Mouse (Mus musculus) adrenal gland, adult 8-10 months (tissue): ENCODE data around the gene Cdc25a. TPM values are rescaled to one million over a fixed set of nuclear protein-coding genes. Genes with fewer than 3 reads are reported as not detected.

Source experiments
- DNase-seq: peaks from one replicate; pipeline ENCODE4 v3.0.0; 2022
- total RNA-seq, 4 experiments: library from RNA; stranded (reverse); gene quantifications; 2 replicates each; pipeline ENCODE4 v1.2.4; 2022

Gene Cdc25a
- 10 to 100 TPM; 10.5 to 14.5 (median 10.8) TPM for total RNA-seq

DNA sequence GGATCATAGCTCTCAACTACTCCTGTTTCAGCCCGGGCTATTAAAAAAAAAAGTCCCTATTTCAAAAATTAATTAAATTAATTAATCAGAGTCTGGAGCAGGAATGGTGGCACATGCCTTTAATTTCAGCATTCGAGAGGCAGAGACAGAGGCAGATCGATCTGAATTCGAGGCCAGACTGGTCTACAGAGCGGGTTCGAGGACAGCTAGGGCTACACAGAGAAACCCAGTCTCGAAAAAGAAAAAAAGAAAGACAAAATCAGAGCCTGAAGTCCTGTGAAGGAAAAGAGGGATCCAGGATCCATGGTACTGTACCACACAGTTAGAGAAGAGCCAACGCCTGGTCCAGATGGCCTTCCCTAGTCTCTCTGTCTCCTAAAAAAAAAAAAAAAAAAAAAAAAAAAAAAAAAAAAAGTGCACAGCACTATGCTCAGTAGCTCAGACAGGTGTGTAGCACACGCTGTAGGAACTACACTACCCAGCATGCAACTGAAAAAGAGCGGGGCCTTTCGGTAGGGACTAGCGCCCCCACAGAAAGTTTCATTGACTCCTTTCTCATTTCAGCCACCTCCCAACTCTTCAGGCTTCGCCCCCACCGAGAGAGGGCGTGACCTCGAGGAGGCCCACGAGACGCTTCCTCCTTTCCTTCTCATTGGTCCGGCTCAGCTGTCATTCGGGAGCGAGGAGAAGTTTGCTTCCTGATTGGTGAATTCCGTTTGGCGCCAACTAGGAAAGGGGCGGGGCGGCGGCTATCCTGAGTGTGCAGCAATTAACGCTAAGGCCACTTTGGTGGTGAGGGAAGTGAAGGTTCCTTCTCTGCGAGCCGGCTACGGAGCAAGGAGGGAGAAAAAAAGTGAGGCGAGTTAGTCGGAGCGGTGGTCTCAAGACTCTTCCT lies at the start of gene Cdc25a:
Gene Cdc25a, plus strand, starts transcription at position 783 of the 895 bp plus-strand sequence.
- peak; percentile 98 for DNase-seq

DNA sequence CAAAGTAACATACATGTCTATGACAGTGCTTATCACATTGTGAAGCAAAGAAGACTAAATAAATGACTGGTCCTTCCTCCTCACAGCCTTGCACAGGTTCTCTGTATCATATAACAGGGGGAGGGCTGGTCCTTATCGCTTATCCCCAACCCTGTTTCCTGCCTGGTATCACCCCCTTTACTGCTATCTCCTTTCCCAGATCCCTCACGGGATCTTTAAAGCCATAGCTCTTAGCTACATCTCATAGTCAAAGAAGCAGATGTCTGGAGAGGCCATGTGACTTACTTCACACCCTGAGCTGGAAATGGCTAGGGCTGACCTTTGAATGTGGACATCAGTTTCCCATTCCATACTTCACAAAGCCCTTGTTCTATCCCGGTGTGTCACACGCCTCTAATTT lies 49.6 kb upstream of the Cdc25a start:
- DNase-seq: no peak

DNA sequence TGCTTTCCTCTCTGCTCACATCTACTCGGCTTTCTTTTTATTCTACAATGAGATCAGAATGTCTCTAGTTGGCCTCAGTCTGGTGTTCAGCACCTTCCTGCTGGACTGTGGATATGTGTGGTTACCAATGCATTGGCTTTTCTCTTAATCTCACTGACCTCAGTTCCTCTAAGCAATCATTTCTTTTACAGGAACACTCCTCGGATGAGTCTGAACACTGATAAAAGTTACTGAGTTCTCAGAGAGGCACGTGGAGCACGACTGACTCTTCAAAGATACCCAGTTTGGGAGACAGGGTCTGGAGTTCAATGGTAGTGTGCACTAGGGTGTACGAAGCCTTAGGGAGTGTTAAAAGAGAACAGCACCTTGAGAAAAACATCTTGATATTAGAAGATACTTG lies 49.2 kb upstream of the Cdc25a start:
- no peak for DNase-seq

DNA sequence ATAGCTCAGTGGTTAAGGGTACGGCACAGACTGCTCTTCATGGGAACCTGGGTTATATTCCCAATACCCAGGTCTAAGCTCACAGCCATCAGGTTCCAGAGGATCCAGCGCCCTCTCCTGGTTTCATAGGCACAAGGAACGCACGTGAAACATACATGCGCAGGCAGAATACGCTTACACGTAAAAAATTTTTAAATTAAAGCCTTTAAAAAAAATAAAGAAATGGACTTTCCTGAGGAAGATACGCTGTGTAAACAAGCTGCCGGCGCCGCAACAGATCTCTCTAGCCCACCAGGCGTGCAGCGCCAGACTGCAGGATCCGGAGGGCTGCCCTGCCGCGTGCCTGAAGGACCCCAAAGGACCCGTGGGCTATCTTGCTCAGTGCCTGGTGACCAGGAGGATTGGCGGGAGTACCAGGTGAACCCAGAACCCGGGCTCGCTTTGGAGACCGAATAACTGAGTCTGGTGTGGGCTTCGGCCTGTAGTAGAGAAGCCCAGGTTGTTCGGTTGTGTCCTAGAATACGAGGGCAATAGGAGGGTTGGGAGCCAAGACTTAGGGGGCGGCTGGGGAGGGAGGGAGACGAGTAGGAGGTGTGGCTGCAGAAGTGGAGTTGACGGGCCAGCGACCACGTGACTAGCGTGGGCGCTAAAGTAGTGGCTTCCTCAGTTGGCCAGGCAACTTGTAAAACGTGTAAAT lies 42.8 kb upstream of the Cdc25a start, which contains the start of gene Nme6:
Gene Nme6, plus strand, starts transcription at position 359 of the 697 bp plus-strand sequence.
- DNase-seq: peak; percentile 64

DNA sequence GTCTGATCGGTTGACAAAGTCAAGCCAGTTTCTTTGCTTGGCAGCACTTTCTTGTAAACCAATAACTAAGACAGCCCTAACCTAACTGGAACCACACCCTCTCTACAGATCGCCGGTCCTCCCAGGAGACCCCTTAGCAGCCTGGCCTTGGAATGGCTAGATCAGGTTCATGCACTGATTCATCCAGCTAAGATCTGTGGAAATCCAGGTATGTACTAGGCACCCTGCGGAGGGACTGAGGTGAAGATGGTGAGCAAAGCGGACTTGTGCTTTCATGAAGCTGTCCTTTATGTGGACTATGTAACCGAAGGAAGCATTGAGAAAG lies 42.3 kb upstream of the Cdc25a start:
- DNase-seq: no peak

DNA sequence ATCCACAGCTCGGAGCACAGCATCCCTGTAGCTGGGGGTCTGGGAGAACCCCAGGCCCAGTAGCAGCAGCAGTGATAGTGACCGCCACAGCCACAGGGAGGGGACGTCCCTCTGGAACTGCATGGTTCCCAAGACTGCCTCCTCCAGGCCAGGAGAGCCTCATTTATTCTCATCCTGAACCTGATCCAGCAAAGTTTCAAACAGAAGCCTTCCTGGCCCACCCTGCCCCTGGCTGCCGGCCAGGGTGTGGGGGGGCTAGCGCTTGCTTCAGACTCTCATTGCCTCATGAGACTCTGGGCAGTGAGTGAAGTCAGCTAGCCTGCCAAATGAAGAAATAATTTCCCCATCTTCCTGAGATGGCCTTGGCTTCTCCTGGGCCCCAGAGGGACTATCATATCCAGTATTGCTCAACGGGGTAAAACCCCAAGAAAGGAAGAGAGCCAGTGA lies 26.0 kb upstream of the Cdc25a start, which contains the start of gene Camp:
Gene Camp, minus strand, starts transcription at position 306 of the 447 bp plus-strand sequence.
- peak; percentile 70 for DNase-seq

DNA sequence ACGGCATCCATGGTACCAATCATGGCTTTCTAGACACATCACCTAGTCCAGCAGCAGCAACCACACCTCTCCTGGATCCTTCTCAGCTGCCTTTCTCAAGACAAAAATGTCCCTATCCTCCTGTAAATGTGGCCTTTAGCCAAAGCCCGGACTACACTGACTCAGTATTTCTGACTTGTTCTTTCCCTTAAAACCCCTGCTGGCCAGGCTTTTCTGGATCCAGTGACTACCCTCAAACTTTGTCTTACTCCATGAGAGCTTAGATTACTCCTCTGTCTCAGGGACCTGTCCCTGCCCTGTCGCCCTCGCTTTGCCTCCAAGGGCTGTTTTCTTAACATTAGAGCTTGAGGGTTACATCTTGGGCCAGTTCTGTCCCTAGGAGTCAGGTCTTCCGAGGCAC lies 25.3 kb upstream of the Cdc25a start:
- DNase-seq: no peak

DNA sequence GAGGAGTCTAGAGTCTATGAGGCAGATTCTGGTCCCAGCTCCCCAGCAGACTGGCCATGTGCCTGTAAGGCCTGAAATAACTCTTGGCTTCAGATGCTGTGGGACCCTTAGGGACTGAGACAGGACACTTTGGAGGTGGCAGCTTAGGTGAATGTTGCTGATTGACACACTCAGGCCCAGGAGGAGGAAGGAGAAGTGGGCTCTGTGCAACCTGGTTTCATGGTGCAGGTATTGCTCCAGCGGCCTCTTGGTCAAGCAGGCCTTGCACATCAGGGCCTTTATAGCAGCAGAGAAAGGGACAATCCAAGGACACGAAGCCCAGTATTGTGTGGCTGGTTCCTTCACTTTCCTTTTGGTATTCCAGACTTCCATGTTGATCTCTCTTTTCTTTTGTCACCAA lies 21.0 kb upstream of the Cdc25a start:
- no peak for DNase-seq

DNA sequence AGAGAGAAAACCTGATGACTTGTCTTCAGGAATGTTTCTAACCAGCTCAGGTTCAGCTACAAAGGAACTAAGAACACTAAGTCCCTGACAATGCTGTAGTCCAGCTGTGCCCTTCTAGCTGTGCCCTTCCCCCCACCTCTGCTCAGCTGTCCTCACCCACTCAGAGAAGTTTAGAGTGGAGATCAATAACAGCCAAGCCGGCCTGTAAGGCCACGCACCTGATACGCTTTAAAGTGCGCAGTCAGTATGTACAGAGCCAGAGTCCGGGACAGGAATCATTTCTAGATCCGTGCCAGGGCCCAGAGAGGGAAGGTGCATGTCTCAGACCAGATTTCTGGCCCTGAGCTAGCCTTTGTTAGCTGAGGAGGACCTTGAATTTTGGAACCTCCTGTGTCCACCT lies 19.4 kb upstream of the Cdc25a start:
- DNase-seq: no peak

DNA sequence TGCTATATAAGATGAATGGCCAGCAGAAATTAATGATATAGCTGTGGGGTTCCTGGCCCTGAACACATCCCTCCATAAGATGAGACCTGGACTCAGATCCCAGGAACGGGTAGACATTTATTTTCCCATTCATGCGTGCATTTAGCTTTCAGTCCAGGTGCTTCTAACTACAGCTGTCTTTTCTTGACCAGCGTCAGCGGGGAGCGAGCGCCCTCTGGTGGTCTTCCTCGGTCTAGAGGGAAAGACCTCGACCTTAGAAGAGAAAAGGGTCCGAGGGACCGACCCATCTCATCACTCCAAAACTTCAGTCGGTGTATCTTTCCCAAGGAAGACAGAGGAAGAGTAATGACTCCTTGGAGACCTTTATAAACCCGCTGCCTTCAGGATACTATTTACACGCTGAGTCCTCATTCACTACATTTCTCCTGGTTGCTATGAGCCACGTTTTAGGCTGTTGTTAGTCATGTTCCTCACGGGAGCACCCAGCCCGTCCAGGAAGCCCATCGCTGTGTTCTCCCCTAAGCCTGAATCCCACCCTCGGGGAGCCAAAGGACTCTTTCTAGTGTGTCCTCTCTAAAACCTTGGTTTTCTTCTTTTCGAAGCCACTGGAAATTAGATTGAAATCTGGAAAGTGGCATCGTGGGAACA lies 12.9 kb upstream of the Cdc25a start:
- peak; percentile 43 for DNase-seq

DNA sequence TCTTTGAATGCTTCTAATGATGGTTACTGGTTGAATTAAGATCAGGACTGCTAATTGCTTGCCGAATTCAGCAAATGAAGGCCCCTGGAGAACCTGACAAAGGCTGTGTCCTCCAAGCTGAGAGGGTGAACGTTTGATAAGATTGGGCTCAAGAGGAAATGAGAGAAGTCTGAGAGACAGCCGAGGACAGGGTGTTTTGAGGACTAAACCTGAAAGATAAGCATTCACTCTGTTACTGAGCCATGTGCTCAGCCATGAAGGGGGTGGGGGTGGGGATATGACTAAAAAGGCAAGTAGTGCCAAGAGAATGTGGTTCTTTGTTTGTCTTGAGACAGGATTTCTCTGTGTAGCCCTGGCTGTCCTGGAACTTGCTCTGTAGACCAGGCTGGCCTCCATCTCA lies 12.3 kb upstream of the Cdc25a start:
- DNase-seq: no peak

DNA sequence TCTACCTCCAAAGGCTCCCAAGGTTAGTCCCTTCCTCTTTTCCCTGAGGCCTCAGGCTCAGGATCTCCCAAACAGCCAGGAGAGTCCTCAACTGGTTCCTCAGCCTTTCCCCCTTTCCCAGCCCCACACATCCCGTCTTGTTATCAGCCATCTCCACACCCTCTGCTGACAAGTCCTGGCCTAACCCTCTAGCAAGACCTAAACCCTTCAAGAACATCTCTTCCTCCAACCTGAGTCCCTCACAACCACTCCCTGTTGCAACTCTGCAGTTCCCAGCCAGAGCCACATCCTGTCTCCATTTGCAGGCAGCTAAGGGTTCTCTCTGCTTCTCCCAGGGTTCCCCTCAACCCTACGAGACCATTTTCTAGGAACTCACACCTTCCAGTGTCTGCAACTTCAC lies 9.2 kb upstream of the Cdc25a start:
- no peak for DNase-seq

DNA sequence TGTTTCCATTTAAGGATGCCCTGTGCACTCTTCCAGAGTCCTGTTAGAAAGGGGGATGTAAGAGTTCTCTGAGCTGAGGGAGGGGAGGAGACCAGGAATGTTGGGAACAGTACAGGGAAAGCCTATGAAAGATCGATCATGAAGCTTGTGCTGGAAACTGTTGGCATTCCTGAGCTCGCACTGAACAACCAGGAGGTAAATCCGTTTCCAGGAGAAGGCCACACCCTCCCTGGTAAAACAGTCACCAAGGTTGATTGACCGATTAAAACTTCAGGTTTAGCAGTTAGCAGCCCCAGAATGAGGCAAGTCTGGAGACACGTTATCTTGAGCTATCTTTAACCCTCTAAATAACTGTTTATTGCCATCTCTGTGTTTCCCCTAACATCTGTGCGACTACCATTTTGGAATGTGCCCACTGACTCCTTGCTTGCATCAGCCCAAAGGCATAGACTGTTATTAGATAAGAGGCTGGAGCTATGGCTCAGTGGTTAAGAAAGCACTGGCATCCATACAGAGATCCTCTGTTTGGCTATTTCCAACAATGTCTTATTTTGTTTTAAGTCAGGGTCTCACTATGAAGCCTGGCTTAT lies 4.3 kb upstream of the Cdc25a start:
- no peak for DNase-seq

DNA sequence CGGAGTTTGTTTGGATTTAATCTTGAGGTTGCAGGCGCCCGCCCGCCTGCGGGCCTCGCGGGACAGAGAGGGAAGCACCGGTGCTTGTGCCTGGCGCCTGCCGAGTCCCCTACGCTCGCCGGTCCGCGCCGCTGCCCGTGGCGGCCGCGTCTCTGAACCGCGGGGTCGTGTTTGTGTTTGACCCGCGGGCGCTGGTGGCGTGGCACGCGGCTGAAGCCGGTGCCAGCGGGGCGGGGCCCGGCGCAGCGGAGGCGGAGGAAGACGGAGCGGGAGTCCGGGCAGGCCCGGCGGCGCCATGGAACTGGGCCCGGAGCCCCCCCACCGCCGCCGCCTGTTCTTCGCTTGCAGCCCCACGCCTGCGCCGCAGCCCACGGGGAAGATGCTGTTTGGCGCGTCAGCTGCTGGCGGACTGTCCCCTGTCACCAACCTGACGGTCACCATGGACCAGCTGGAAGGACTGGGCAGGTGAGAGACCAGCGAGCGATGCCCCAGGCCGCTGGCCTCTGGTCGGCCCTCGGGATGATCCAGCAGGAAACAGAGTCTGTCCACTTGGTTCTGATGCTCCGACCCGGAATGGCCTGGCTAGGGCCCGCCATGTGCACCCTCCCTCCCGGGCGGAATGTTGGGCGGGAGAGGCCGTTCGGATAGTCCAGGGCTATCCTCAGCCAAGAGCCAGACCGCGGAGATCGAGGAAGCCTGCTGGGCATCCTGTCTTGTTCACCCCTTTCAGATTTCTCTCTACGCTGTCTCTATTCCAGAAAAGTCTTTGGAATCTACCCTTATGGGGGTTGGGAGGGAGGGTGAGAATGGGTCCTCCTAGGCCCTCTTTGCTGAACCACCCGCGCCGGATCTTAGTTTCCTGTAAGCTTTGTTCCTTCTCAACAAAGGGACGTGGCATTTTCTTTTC lies 569 bp downstream of the Cdc25a start:
- DNase-seq: peak; percentile 50

DNA sequence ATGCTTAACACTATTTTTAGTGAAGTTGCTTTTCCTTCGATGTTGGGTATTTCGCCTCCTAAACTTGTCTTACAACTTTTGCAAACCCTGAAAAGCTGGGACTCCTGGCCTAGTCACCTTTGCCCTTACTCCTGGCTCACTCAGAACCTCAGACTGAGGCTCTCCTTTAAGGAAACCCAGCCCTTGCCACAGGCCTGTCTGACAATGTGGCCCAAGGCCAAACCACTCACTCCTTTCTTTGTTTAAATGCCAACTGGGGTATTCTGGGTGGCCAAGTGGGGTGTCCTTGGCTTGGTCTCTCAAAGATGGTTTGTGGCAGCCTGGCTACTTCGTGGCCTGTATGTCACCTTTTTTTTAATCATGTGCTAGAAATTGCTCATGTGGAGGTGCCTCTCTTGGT lies 1.4 kb downstream of the Cdc25a start:
- peak; percentile 41 for DNase-seq

DNA sequence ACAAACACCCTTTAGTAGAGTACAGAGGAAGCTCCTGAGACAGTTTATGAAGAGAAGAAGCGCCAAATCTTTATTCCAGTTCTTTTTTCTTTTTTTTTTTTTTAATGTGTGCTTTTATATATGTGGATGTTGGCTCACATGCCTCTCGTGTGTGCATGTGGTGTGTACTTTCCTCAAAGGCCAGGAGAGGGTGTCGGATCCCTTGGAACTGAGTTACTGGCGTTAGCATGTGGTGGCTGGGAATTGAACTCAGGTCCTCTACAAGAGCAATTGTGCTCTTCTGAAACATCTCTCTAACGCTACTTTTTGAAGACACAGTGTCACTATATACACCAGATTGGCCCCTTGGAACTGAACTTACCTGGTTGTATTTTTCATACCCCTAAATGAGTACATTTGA lies 2.3 kb downstream of the Cdc25a start:
- no peak for DNase-seq

DNA sequence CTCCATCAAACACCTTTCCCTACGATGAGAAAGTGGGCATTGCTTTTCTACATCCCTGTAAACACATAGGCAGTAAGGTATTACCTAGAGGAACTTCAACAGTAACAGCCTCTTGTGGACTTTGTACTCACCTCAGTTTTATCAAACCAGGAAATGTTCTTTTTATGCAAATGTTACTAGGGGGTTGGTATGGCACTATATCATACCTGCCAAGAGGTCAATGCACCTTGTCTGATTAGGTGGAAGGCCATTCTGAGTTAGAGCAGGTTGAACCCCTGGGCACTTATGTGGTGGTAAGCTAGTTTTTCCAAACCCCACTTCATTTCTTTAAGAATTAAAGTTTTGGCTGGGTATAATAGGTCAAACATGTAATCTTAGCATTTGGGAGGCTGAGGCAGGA lies 3.9 kb downstream of the Cdc25a start:
- DNase-seq: no peak

DNA sequence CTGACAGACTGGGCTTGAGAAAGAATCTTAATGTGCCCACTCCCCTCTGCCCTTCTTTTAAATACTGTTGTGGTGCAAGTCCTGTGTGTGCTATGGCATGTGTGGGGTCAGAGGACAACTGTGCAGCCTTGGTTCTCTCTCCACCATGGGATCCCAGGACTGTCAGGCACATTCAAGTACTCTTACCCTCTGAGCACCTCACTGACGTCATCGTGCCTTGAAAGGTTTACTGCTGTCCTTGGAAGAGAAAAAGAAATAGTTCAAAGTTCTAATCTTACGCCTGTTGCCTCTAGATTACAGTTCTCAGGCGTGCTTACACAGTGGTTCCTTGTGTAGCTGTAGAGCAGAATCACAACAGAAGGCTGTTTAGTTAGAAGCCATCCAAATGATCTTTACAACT lies 10.9 kb downstream of the Cdc25a start:
- DNase-seq: no peak

DNA sequence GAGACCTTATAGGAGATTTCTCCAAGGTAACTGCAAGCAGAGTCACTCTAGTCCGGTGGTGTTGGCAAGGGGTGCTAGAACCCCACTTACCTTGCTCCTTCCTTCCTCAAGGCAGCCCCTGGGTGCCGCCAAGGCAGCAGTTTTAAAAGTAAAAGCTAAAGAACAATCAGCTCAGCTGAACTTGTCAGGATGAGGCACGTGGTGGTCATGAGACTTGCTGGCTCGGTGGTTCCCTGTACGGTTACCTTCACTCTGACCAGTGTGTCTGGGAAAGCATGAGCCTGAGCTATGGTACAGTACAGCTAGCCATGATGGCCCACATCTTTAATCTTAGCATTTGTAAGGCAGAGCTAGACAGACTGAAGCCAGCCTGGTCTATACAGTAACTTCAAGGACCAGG lies 11.9 kb downstream of the Cdc25a start:
- DNase-seq: no peak

DNA sequence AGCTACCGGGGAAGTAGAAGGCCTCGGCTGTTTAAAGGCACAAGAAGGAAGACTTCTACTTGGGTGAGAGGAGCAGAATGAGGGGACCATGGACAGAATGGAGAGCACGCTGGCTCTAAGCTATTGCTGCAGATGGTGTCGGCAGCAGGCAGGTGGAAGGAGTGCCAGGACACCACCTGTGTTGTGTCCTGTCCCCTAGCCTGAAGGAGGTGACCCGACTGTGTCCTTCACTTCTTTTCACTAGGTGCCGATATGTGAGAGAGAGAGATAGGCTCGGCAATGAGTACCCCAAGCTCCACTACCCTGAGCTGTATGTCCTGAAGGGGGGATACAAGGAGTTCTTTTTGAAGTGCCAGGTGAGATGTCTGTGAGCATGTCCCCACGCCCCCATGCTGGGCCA lies 16.1 kb downstream of the Cdc25a start:
- no peak for DNase-seq

DNA sequence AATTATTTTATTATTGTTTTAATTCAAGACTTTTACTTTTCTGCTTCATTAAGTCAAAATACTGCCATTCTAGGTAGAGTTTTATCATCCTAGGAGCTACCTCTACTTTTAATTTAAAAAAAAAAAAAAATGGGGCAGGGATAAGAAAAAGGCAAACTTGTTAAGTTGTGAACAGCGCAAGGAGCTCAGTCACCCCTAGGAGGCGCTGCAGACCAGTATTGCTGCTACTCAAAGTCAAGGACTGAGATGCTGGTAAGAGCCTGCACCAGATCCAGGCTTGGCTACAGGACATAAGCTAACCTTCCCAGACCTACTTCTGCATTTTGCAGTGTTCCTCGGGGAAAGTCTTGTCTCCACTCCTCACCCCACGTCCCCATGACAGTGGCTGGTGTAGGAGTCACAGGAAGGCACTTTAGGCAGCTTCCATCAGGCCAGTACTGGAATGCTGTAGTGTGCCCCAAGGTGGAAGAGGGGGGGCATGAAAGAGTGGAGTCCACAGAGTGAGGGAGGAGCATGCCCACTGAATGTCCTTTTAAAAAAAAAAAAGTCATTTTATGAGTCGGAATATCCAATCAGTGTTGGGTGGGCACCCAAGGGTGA lies 17.4 kb downstream of the Cdc25a start:
- peak; percentile 65 for DNase-seq
